Mouse (Mus musculus): Measurements from ENCODE around the gene Sap25.

GRCm38 (mm10) chr5:137611245-137611602 is 29.9 kb upstream of the Sap25 start:
- TF ChIP-seq CTCF (IDR thresholded peaks at IDR 0.05; ENCODE audit: low read depth) = no peak
- TF ChIP-seq EP300 (IDR thresholded peaks at IDR 0.05; ENCODE audit: low read depth) = no peak

Measured in liver, embryonic 14.5 days (tissue).